Mouse (Mus musculus): Measurements from ENCODE around the gene Ttk. TPM values are rescaled to one million over a fixed set of nuclear protein-coding genes. Genes with fewer than 3 reads are reported as not detected.

Ttk gene
- total RNA-seq, 2 experiments from 2014 or later = 1.1 to 1.2 TPM

GRCm38 (mm10) chr9:83893073-83893472, 58.6 kb downstream of the Ttk start:
- DNase-seq (ENCODE audit: extremely low spot score in 1 of 2, low spot score in 1 of 2) = no peak

GRCm38 (mm10) chr9:83893767-83894330, 59.4 kb downstream of the Ttk start:
- no peak for DNase-seq (ENCODE audit: extremely low spot score in 1 of 2, low spot score in 1 of 2)

- no peak for DNase-seq (ENCODE audit: extremely low spot score in 1 of 2, low spot score in 1 of 2)
These were observed 67.6 kb downstream of the Ttk start for GRCm38 (mm10) chr9:83902086-83902485.

- DNase-seq (ENCODE audit: extremely low spot score in 1 of 2, low spot score in 1 of 2) = no peak
These were observed 71.3 kb downstream of the Ttk start for GRCm38 (mm10) chr9:83905820-83906219.

- DNase-seq (ENCODE audit: extremely low spot score in 1 of 2, low spot score in 1 of 2) = no peak
These were observed 72.5 kb downstream of the Ttk start for GRCm38 (mm10) chr9:83907017-83907416.

GRCm38 (mm10) chr9:83909836-83910235, 75.3 kb downstream of the Ttk start:
- DNase-seq (ENCODE audit: extremely low spot score in 1 of 2, low spot score in 1 of 2) = no peak

GRCm38 (mm10) chr9:83910926-83911325, 76.4 kb downstream of the Ttk start:
- no peak for DNase-seq (ENCODE audit: extremely low spot score in 1 of 2, low spot score in 1 of 2)

Other genes with a start within 250 kb of the Ttk start
- gene Elovl4, start 28.4 kb upstream of the Ttk start, total RNA-seq (2021) = 10 to 100 TPM; 66.2 to 78.2 TPM
- gene Bckdhb, start 90.5 kb downstream of the Ttk start, total RNA-seq (2021) = 10 to 100 TPM; 38.4 to 42.9 TPM

Measured in layer of hippocampus, postnatal 25 days (tissue).